Mouse (Mus musculus): ENCODE results near the gene Gm3448. TPM values are rescaled to one million over a fixed set of nuclear protein-coding genes. Genes with fewer than 3 reads are reported as not detected.

Gm3448 gene
- total and polyA plus RNA-seq, 3 experiments = 2.0 to 4.2 (median 3.8) TPM

GRCm38 (mm10) chr17:15059646-15060045 lies 18.3 kb upstream of the Gm3448 start:
- in situ Hi-C loops (cut with MboI; ENCODE audit: low pct_ligation_motif_present, low pct_unique_long_range_greater_than_20kb, low sequenced_read_pairs) (no loop called here), dilution Hi-C loops (cut with MboI; ENCODE audit: extremely low pct_ligation_motif_present, extremely low pct_unique_long_range_greater_than_20kb, low sequenced_read_pairs) (no loop called here)
- no peaks in the 10 kb centered on the region for H3K9me3 ChIP-seq (replicated peaks; ENCODE audit: low read length)
- H3K4me3 ChIP-seq (replicated peaks in 1 of 3; ENCODE audit: low read depth in 2 of 3, low read length in 2 of 3, poor library complexity in 1 of 3) = no peak overlapping the region
- TF ChIP-seq CHD1 (IDR thresholded peaks at IDR 0.05; ENCODE audit: low read depth, low read length) (no peak), RCOR1 (conservative IDR thresholded peaks at IDR 0.05; ENCODE audit: low read depth, low read length) (no peak), MAZ (IDR thresholded peaks at IDR 0.05; ENCODE audit: low read depth, low read length) (no peak), MEF2A (IDR thresholded peaks at IDR 0.05; ENCODE audit: borderline replicate concordance, low read depth, low read length) (no peak), ZKSCAN1 (IDR thresholded peaks at IDR 0.05; ENCODE audit: borderline replicate concordance, low read depth, low read length) (no peak), MYC (IDR thresholded peaks at IDR 0.05; ENCODE audit: low read depth, low read length) (no peak), GABPA (IDR thresholded peaks at IDR 0.05; ENCODE audit: insufficient replicate concordance, low read depth, low read length) (no peak), CHD2 (IDR thresholded peaks at IDR 0.05; ENCODE audit: low read length) (no peak), USF2 (conservative IDR thresholded peaks at IDR 0.05; ENCODE audit: low read depth, low read length) (no peak), ZMIZ1 (IDR thresholded peaks at IDR 0.05; ENCODE audit: low read depth, low read length) (no peak), ELF1 (IDR thresholded peaks at IDR 0.05; ENCODE audit: low read depth, low read length) (no peak), HCFC1 (IDR thresholded peaks at IDR 0.05; ENCODE audit: low read depth, low read length) (no peak), MAFK (IDR thresholded peaks at IDR 0.05; ENCODE audit: insufficient replicate concordance, low read length) (no peak), POLR2A (IDR thresholded peaks at IDR 0.05; ENCODE audit: low read depth, low read length) (no peak), ZC3H11A (IDR thresholded peaks at IDR 0.05; ENCODE audit: low read depth, low read length) (no peak), IRF4 (IDR thresholded peaks at IDR 0.05; ENCODE audit: low read depth, low read length) (no peak), SMC3 (IDR thresholded peaks at IDR 0.05; ENCODE audit: low read depth, low read length) (no peak), KAT2A (IDR thresholded peaks at IDR 0.05; ENCODE audit: insufficient replicate concordance, low read length) (no peak)
- no peak overlapping the region for H3K4me2 ChIP-seq (ENCODE audit: insufficient read depth, low read depth, poor library complexity, severe bottlenecking)
- no peak for DNase-seq (ENCODE audit: extremely low read depth)
- H3K4me1 ChIP-seq (ENCODE audit: control insufficient read depth in 1 of 2, insufficient read depth in 2 of 2) = no peaks in the 10 kb centered on the region
- no peaks in the 10 kb centered on the region for H3K27me3 ChIP-seq (replicated peaks)
- no peaks in the 10 kb centered on the region for H3K79me2 ChIP-seq (replicated peaks; ENCODE audit: control insufficient read depth, extremely low read depth, insufficient read depth, poor library complexity, severe bottlenecking)
- peaks cover 83 to 93% of the 10 kb centered on the region in 2 experiments for H3K36me3 ChIP-seq (replicated peaks in 1 of 2; ENCODE audit: control insufficient read depth in 1 of 2, insufficient read depth in 1 of 2, low read length in 1 of 2)
- H3K27ac ChIP-seq (ENCODE audit: insufficient read depth, low read depth) = no peak overlapping the region
- H3K9ac ChIP-seq (ENCODE audit: insufficient read depth, low read depth) = no peak overlapping the region

- DNase-seq (ENCODE audit: extremely low read depth) = no peak
- H3K36me3 ChIP-seq (replicated peaks in 1 of 2; ENCODE audit: control insufficient read depth in 1 of 2, insufficient read depth in 1 of 2, low read length in 1 of 2) = peaks cover 77 to 80% of the 10 kb centered on the region in 2 experiments
- no peak overlapping the region for H3K4me2 ChIP-seq (ENCODE audit: insufficient read depth, low read depth, poor library complexity, severe bottlenecking)
- H3K9ac ChIP-seq (ENCODE audit: insufficient read depth, low read depth) = no peak overlapping the region
- in situ Hi-C loops (cut with MboI; ENCODE audit: low pct_ligation_motif_present, low pct_unique_long_range_greater_than_20kb, low sequenced_read_pairs) = no loop called here
- no peaks in the 10 kb centered on the region for H3K4me1 ChIP-seq (ENCODE audit: control insufficient read depth in 1 of 2, insufficient read depth in 2 of 2)
- dilution Hi-C loops (cut with MboI; ENCODE audit: extremely low pct_ligation_motif_present, extremely low pct_unique_long_range_greater_than_20kb, low sequenced_read_pairs) = no loop called here
- H3K9me3 ChIP-seq (replicated peaks; ENCODE audit: low read length) = no peaks in the 10 kb centered on the region
- H3K4me3 ChIP-seq (replicated peaks in 1 of 3; ENCODE audit: low read depth in 2 of 3, low read length in 2 of 3, poor library complexity in 1 of 3) = no peak overlapping the region
- H3K27me3 ChIP-seq (replicated peaks) = no peaks in the 10 kb centered on the region
- H3K79me2 ChIP-seq (replicated peaks; ENCODE audit: control insufficient read depth, extremely low read depth, insufficient read depth, poor library complexity, severe bottlenecking) = no peaks in the 10 kb centered on the region
- TF ChIP-seq MXI1 (IDR thresholded peaks at IDR 0.05; ENCODE audit: low read depth, low read length) = no peak
- TF ChIP-seq KAT2A (IDR thresholded peaks at IDR 0.05; ENCODE audit: insufficient replicate concordance, low read length) = no peak
- TF ChIP-seq ETS1 (conservative IDR thresholded peaks at IDR 0.05; ENCODE audit: low read depth, low read length) = no peak
- no peak for TF ChIP-seq ELF1 (IDR thresholded peaks at IDR 0.05; ENCODE audit: low read depth, low read length)
- TF ChIP-seq IRF4 (IDR thresholded peaks at IDR 0.05; ENCODE audit: low read depth, low read length) = no peak
- no peak for TF ChIP-seq SMC3 (IDR thresholded peaks at IDR 0.05; ENCODE audit: low read depth, low read length)
- no peak for TF ChIP-seq RCOR1 (conservative IDR thresholded peaks at IDR 0.05; ENCODE audit: low read depth, low read length)
- no peak for TF ChIP-seq NELFE (IDR thresholded peaks at IDR 0.05; ENCODE audit: low read depth, low read length)
- no peak for TF ChIP-seq JUN (IDR thresholded peaks at IDR 0.05; ENCODE audit: insufficient read depth, low read depth, low read length)
- no peak for TF ChIP-seq ZKSCAN1 (IDR thresholded peaks at IDR 0.05; ENCODE audit: borderline replicate concordance, low read depth, low read length)
- TF ChIP-seq POLR2AphosphoS2 (IDR thresholded peaks at IDR 0.05; ENCODE audit: low read depth, low read length) = no peak
- no peak for TF ChIP-seq USF2 (conservative IDR thresholded peaks at IDR 0.05; ENCODE audit: low read depth, low read length)
- TF ChIP-seq UBTF (IDR thresholded peaks at IDR 0.05; ENCODE audit: low read depth, low read length) = no peak
- no peak for TF ChIP-seq MAFK (IDR thresholded peaks at IDR 0.05; ENCODE audit: insufficient replicate concordance, low read length)
- TF ChIP-seq MAX (IDR thresholded peaks at IDR 0.05; ENCODE audit: low read length) = no peak
- TF ChIP-seq MEF2A (IDR thresholded peaks at IDR 0.05; ENCODE audit: borderline replicate concordance, low read depth, low read length) = no peak
- TF ChIP-seq HCFC1 (IDR thresholded peaks at IDR 0.05; ENCODE audit: low read depth, low read length) = no peak
- no peak for TF ChIP-seq ZNF384 (IDR thresholded peaks at IDR 0.05; ENCODE audit: low read depth, low read length)
- no peak for TF ChIP-seq JUND (conservative IDR thresholded peaks at IDR 0.05; ENCODE audit: low read depth, low read length)
- no peak for TF ChIP-seq RAD21 (IDR thresholded peaks at IDR 0.05; ENCODE audit: low read depth, low read length)
- H3K27ac ChIP-seq (ENCODE audit: insufficient read depth, low read depth) = no peak overlapping the region
These were observed 16.8 kb upstream of the Gm3448 start for GRCm38 (mm10) chr17:15058161-15058591.
